Mouse (Mus musculus): Measurements from ENCODE around the gene Disc1. TPM values are rescaled to one million over a fixed set of nuclear protein-coding genes. Genes with fewer than 3 reads are reported as not detected.

The Disc1 gene
- total and polyA plus RNA-seq, 3 experiments: 0.75 to 2.2 TPM; not detected in 1

GRCm38 (mm10) chr8:125199197-125199939, 145.4 kb downstream of the Disc1 start:
- H3K4me1 ChIP-seq (ENCODE audit: control insufficient read depth in 1 of 2, insufficient read depth in 2 of 2, low read length in 2 of 2): no peaks in the 10 kb centered on the region
- no peak for TF ChIP-seq TCF12 (IDR thresholded peaks at IDR 0.05; ENCODE audit: low read depth, low read length)
- TF ChIP-seq E2F4 (IDR thresholded peaks at IDR 0.05; ENCODE audit: borderline replicate concordance, low read depth, low read length): no peak
- no peak for TF ChIP-seq SMC3 (IDR thresholded peaks at IDR 0.05; ENCODE audit: low read depth, low read length)
- no peak for TF ChIP-seq POLR2A (IDR thresholded peaks at IDR 0.05; ENCODE audit: control insufficient read depth in 1 of 2, insufficient read depth in 1 of 2, low read depth in 1 of 2, low read length in 2 of 2, poor library complexity in 1 of 2)
- no peak for TF ChIP-seq ZMIZ1 (IDR thresholded peaks at IDR 0.05; ENCODE audit: low read depth, low read length)
- TF ChIP-seq ZC3H11A (IDR thresholded peaks at IDR 0.05; ENCODE audit: low read depth, low read length): no peak
- TF ChIP-seq MYC (IDR thresholded peaks at IDR 0.05; ENCODE audit: low read depth, low read length): no peak
- TF ChIP-seq JUND (IDR thresholded peaks at IDR 0.05; ENCODE audit: low read depth, low read length): no peak
- no peak for TF ChIP-seq CHD2 (IDR thresholded peaks at IDR 0.05; ENCODE audit: low read length)
- no peak for TF ChIP-seq POLR2AphosphoS2 (IDR thresholded peaks at IDR 0.05; ENCODE audit: low read length)
- TF ChIP-seq KAT2A (conservative IDR thresholded peaks at IDR 0.05; ENCODE audit: low read depth, low read length): no peak
- no peak for TF ChIP-seq POLR2AphosphoS5 (IDR thresholded peaks at IDR 0.05; ENCODE audit: borderline replicate concordance, low read depth, low read length)
- TF ChIP-seq RAD21 (IDR thresholded peaks at IDR 0.05; ENCODE audit: low read depth, low read length): no peak
- no peak for TF ChIP-seq ZKSCAN1 (IDR thresholded peaks at IDR 0.05; ENCODE audit: low read depth, low read length)
- TF ChIP-seq TBP (IDR thresholded peaks at IDR 0.05; ENCODE audit: low read depth, low read length): no peak
- no peak for TF ChIP-seq ETS1 (IDR thresholded peaks at IDR 0.05; ENCODE audit: low read depth, low read length)
- TF ChIP-seq HCFC1 (IDR thresholded peaks at IDR 0.05; ENCODE audit: low read depth, low read length): no peak
- no peak for TF ChIP-seq MAX (IDR thresholded peaks at IDR 0.05; ENCODE audit: low read length)
- H3K36me3 ChIP-seq (ENCODE audit: control insufficient read depth in 1 of 2, insufficient read depth in 2 of 2, low read length in 2 of 2): no peaks in the 10 kb centered on the region
- H3K27ac ChIP-seq (ENCODE audit: control insufficient read depth, low read depth, low read length): no peak overlapping the region
- no peak overlapping the region for H3K9ac ChIP-seq (ENCODE audit: control insufficient read depth, low read depth, low read length, poor library complexity, severe bottlenecking)
- H3K4me3 ChIP-seq (ENCODE audit: control insufficient read depth in 1 of 2, insufficient read depth in 1 of 2, low read depth in 2 of 2, low read length in 2 of 2): no peak overlapping the region
- H3K9me3 ChIP-seq (replicated peaks; ENCODE audit: insufficient read depth, low read length): no peaks in the 10 kb centered on the region
- H3K27me3 ChIP-seq (ENCODE audit: control insufficient read depth in 1 of 2, insufficient read depth in 2 of 2, low read length in 2 of 2): no peaks in the 10 kb centered on the region
- H3K79me2 ChIP-seq (ENCODE audit: control insufficient read depth, insufficient read depth, low read length, poor library complexity): no peaks in the 10 kb centered on the region
- no peak for DNase-seq (ENCODE audit: low read depth, low spot score)

GRCm38 (mm10) chr8:125200273-125200863, 146.4 kb downstream of the Disc1 start:
- Histone ChIP-seq H3K9ac (ENCODE audit: control insufficient read depth, low read depth, low read length, poor library complexity, severe bottlenecking) (no peak overlapping the region), H3K27ac (ENCODE audit: control insufficient read depth, low read depth, low read length) (no peak overlapping the region), H3K9me3 (replicated peaks; ENCODE audit: insufficient read depth, low read length) (no peaks in the 10 kb centered on the region), H3K4me3 (ENCODE audit: control insufficient read depth in 1 of 2, insufficient read depth in 1 of 2, low read depth in 2 of 2, low read length in 2 of 2) (no peak overlapping the region), H3K36me3 (ENCODE audit: control insufficient read depth in 1 of 2, insufficient read depth in 2 of 2, low read length in 2 of 2) (no peaks in the 10 kb centered on the region), H3K79me2 (ENCODE audit: control insufficient read depth, insufficient read depth, low read length, poor library complexity) (no peaks in the 10 kb centered on the region), H3K27me3 (ENCODE audit: control insufficient read depth in 1 of 2, insufficient read depth in 2 of 2, low read length in 2 of 2) (no peaks in the 10 kb centered on the region), H3K4me1 (ENCODE audit: control insufficient read depth in 1 of 2, insufficient read depth in 2 of 2, low read length in 2 of 2) (no peaks in the 10 kb centered on the region)
- no peak for DNase-seq (ENCODE audit: low read depth, low spot score)
- TF ChIP-seq GABPA (IDR thresholded peaks at IDR 0.05; ENCODE audit: low read depth, low read length): no peak
- no peak for TF ChIP-seq E2F4 (IDR thresholded peaks at IDR 0.05; ENCODE audit: borderline replicate concordance, low read depth, low read length)
- no peak for TF ChIP-seq POLR2AphosphoS2 (IDR thresholded peaks at IDR 0.05; ENCODE audit: low read length)
- TF ChIP-seq RCOR1 (IDR thresholded peaks at IDR 0.05; ENCODE audit: low read depth, low read length): no peak
- no peak for TF ChIP-seq HCFC1 (IDR thresholded peaks at IDR 0.05; ENCODE audit: low read depth, low read length)
- no peak for TF ChIP-seq TCF12 (IDR thresholded peaks at IDR 0.05; ENCODE audit: low read depth, low read length)
- no peak for TF ChIP-seq TAL1 (IDR thresholded peaks at IDR 0.05; ENCODE audit: low read length)
- no peak for TF ChIP-seq NRF1 (IDR thresholded peaks at IDR 0.05; ENCODE audit: insufficient read depth, low read depth, low read length, poor library complexity, severe bottlenecking)
- TF ChIP-seq MYB (IDR thresholded peaks at IDR 0.05; ENCODE audit: low read depth, low read length): no peak
- no peak for TF ChIP-seq JUND (IDR thresholded peaks at IDR 0.05; ENCODE audit: low read depth, low read length)
- no peak for TF ChIP-seq ZMIZ1 (IDR thresholded peaks at IDR 0.05; ENCODE audit: low read depth, low read length)
- no peak for TF ChIP-seq TBP (IDR thresholded peaks at IDR 0.05; ENCODE audit: low read depth, low read length)
- TF ChIP-seq ELF1 (IDR thresholded peaks at IDR 0.05; ENCODE audit: low read depth, low read length): no peak
- TF ChIP-seq ETS1 (IDR thresholded peaks at IDR 0.05; ENCODE audit: low read depth, low read length): no peak
- TF ChIP-seq KAT2A (conservative IDR thresholded peaks at IDR 0.05; ENCODE audit: low read depth, low read length): no peak
- TF ChIP-seq USF2 (IDR thresholded peaks at IDR 0.05; ENCODE audit: borderline replicate concordance in 1 of 2, insufficient read depth in 1 of 2, low read depth in 1 of 2, low read length in 2 of 2): no peak
- TF ChIP-seq CTCF (IDR thresholded peaks at IDR 0.05 in 2 of 3, conservative IDR thresholded peaks at IDR 0.05 in 1 of 3; ENCODE audit: control insufficient read depth in 1 of 3, insufficient read depth in 1 of 3, low read depth in 2 of 3, low read length in 3 of 3, poor library complexity in 1 of 3, severe bottlenecking in 1 of 3): no peak
- TF ChIP-seq MXI1 (IDR thresholded peaks at IDR 0.05; ENCODE audit: low read depth, low read length): no peak
- no peak for TF ChIP-seq USF1 (IDR thresholded peaks at IDR 0.05; ENCODE audit: low read depth, low read length)
